Mouse (Mus musculus): Measurements from ENCODE around the gene LTO1.

LTO1 gene

DNA sequence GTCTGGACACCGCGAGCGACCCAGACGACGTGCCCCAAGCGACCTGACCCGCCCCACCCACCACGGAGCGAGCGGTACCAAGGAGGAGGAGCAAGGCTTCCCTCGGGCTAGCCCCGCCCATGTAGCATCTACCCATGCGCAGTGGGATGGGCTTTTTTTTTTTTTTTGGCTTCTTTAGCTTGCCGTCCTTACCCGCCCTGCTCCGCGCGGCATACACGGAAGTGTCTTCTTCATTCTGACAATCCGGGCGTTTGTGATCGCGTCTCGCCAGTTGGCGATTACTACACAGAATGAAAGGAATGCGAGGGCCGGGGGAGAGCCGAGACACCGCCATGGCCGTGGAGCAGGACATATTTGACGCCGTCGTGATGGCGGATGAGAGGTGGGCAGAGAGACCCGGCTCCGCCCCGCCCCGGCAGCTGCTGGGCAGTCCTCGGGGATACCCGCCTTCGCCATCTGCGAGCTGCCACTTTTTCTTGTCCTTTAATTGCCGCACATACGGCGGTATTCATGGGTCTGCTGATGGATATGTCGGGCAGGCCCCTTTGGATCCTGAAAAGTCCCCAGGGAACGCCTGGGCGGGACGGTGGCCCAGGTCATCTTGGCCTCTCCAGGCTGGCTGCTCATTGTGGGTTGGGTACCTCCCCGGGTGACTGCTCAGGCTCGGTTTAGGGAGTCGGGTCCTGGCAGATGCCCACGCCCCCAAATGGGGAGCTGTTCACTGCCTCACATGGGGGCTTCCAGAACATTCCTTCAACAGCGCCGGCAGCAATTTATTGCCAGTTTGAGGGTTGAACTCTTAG lies at the start of gene LTO1:
Gene LTO1, plus strand, starts transcription at position 153 of the 803 bp plus-strand sequence.
- in situ Hi-C loops (cut with MboI; ENCODE audit: low pct_unique_long_range_greater_than_20kb in 1 of 2, low sequenced_read_pairs in 2 of 2, unreplicated experiment in 1 of 2): no loop called here

DNA sequence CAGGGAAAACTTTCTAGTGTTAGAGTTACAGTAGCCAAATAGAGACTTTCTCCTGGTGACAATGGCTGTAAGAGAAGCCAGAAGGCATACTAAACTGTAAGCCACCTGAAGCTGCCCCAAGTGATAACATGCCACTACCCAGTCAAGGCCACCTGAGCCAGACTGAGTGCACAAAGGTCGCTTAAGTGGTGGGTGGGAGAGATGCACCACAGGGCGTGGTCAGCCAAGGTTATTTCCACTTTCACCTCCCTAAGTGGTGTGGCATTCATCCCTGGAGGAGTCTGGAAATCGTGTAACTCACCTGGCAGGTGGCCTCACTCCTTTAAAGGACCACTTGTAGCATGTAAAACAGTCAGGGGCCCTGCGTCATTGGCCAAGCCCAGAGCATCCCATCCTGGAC lies 47.7 kb upstream of the LTO1 start:
- in situ Hi-C loops (cut with MboI; ENCODE audit: low pct_unique_long_range_greater_than_20kb in 1 of 2, low sequenced_read_pairs in 2 of 2, unreplicated experiment in 1 of 2): no loop called here

DNA sequence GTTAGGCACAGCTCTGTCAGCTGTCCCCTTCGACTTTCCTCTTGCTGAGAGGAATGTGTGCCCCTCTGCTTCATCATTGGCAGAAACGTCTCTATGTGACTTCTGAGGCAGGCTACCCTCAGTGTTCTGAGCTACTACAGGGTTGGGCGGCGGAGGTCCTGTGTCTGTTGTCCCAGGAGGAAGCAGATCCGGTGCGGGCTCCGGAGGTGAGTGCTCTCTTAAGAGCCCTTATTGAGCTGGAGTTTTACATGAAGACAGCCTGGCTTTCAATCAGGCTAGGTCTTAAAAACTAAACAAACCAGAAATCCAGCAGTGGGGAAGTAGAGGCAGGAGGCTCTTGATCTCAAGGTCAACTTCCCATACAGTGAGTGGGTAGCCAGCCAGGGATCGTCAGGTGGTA lies 47.3 kb upstream of the LTO1 start:
- in situ Hi-C loops (cut with MboI; ENCODE audit: low pct_unique_long_range_greater_than_20kb in 1 of 2, low sequenced_read_pairs in 2 of 2, unreplicated experiment in 1 of 2): no loop called here

DNA sequence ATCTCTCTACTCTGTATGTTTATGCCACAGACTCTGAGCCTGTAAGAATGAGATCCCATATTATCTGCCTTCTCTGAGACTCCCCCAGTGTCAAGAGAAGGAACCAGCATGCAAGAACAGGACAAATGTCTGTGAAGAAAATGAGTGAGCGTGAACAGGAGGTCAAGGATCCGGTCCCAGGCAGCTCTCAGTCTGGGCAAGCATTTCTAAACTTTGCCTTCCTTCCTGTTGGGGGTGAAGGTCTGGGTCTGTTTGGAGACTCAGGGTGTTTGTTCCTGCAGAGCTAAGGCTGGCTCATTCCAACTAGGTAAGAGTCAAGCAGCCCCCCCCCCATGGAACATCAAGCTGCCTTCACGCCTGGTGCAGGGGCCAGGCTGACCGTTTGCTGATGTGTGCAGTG lies 42.5 kb upstream of the LTO1 start:
- in situ Hi-C loops (cut with MboI; ENCODE audit: low pct_unique_long_range_greater_than_20kb in 1 of 2, low sequenced_read_pairs in 2 of 2, unreplicated experiment in 1 of 2): no loop called here

DNA sequence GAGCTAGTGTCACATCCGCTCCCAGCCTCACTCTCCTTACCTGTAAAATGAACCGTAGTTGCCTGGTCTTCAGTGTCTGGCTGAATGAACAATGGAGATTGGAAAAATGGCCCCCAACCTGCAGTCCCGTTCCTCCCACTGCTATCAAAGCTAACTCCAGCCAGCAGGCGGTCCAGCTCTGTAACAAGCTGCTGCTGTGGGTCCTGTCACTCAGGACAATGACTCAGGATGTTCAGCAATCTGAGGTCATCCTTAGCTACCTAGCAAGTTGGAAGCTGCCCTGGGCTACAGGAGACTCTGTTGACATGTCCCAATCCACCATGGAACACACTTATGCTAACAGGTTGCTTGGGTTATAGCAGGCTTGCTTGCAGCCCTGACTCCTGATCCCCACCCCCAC lies 41.7 kb upstream of the LTO1 start:
- in situ Hi-C loops (cut with MboI; ENCODE audit: low pct_unique_long_range_greater_than_20kb in 1 of 2, low sequenced_read_pairs in 2 of 2, unreplicated experiment in 1 of 2): no loop called here

DNA sequence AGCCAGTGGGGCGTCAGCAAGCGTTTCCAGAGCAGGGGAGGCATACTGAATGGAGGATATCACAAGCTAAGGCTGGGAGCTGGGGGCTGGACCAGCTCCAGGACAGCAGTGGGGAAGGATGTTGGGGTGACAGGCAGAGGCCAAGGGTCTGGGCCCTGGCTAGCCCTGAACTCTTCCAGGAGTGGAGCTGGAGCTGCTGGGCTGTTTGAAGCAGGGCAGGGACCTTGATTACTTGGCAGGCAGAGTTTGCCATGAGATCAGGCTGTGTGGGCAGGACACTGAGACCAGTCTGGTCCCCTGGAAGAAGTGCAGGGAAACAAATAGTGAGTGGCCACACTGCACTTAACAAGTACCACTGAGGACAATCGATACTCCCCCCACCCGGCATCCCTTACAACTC lies 40.7 kb upstream of the LTO1 start:
- in situ Hi-C loops (cut with MboI; ENCODE audit: low pct_unique_long_range_greater_than_20kb in 1 of 2, low sequenced_read_pairs in 2 of 2, unreplicated experiment in 1 of 2): no loop called here

DNA sequence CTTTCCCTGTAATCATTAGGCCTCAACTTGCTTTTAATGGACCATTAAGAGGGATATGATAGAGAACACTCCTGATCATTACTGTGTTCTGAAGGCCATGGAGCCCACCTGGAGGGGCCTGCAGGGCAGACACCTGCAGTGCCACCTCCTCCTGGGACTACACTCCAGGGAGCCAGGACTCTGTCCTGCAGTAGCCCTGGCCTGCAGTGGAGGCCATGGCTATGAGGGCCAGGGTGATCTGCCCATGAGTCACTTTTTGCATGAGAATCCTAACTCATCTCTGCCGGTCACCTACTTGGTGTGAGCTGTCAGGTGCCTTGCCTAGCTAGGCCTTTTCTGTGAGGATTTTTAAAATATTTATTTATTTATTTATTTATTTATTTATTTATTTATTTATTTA lies 36.5 kb upstream of the LTO1 start:
- in situ Hi-C loops (cut with MboI; ENCODE audit: low pct_unique_long_range_greater_than_20kb in 1 of 2, low sequenced_read_pairs in 2 of 2, unreplicated experiment in 1 of 2): no loop called here

DNA sequence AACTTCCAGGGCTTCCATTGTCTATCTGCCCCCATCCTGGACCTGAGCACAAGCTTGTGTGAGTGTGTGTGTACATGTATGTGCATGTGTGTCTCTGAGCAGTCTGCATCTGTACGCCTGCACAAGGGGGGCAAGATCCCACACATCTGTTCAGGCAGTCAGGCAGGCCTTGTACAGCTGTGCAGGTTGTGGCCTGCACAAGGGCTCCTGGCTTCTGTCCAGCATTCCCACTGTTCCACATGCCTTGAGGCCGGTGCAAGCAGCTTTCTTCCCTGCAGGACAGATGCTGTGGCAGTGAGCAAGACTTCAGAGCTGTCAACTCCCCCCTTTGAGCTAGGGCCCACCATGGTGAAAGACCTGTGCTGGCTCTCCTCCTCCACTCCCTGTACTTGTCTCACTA lies 31.8 kb upstream of the LTO1 start:
- in situ Hi-C loops (cut with MboI; ENCODE audit: low pct_unique_long_range_greater_than_20kb in 1 of 2, low sequenced_read_pairs in 2 of 2, unreplicated experiment in 1 of 2): loop anchor here in 1 of 2 experiments (5.0 kb wide), 1 partner anchor 36 kb away; the partner anchor contains the start of gene Fgf4

DNA sequence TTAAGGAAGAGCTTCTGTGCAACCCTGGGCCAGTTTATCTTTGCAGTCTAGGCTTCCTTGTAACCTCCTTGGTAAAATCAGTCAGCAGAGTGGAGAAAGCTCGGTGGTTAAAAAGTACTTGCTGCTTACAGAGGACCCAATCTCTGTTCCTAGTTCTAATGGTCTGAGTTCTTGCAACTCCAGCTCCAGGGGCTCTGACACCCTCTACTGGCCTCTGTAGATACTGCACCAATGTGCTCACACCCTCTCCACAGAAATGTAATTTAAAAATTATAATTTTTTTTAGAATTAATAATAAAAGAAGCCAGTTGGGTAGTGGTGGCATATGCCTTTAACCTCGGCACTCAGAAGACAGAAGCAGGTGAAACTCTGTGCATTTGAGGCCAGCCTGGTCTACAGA lies 27.2 kb upstream of the LTO1 start:
- in situ Hi-C loops (cut with MboI; ENCODE audit: low pct_unique_long_range_greater_than_20kb in 1 of 2, low sequenced_read_pairs in 2 of 2, unreplicated experiment in 1 of 2): no loop called here

DNA sequence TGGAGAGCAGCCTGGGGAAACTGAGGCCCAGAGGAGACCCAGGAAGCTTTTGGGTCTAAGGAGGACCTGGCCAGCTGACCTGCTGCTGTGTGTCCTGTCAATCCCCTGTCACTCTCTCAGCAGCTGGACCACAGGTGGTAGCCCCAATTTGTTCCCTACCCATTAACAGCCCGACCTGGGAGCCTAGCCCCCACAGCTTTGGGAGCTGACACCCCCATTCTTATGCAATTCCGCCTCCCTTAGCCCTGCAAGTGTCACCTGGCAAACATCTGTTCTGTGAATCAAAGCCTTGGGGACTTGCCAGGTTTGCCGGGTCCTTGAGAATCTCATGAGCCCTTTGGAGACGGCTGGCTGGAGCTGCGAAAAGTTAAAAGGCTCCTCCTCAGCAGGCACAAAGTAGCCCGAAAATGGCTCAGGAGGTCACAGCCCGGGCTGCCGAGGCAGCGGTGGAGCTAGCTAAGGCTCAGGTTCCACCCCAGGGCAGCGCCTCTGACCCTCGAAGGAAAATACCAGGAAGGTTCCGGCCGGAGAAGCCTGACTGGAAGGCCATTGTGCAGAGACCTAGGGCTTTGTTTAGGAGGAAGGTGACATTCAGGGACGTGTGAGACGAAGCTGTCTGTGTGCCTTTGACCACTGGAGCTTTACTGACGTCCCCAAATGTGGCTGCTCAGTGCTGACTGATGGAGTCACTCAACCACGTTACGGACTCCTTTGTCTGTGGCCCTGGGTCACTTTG lies 26.2 kb upstream of the LTO1 start:
- in situ Hi-C loops (cut with MboI; ENCODE audit: low pct_unique_long_range_greater_than_20kb in 1 of 2, low sequenced_read_pairs in 2 of 2, unreplicated experiment in 1 of 2): no loop called here

DNA sequence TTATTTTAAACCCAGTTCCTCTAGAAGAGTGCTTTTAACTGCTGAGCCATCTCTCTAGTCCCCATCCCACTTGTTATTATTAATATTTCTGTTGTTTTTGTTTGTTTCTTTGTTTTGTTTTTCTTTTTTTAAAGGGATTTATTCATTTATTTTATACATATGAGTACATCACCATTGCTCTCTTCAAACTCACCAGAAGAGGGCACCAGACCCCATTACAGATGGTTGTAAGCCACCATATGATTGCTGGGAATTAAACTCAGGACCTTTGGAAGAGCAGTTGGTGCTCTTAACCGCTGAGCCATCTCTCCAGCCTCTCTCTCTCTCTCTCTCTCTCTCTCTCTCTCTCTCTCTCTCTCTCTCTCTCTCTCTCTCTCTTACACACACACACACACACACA lies 24.2 kb upstream of the LTO1 start:
- in situ Hi-C loops (cut with MboI; ENCODE audit: low pct_unique_long_range_greater_than_20kb in 1 of 2, low sequenced_read_pairs in 2 of 2, unreplicated experiment in 1 of 2): loop anchor here (5.0 kb wide), 1 partner anchor 98 kb away; no protein-coding TSS in a partner anchor

DNA sequence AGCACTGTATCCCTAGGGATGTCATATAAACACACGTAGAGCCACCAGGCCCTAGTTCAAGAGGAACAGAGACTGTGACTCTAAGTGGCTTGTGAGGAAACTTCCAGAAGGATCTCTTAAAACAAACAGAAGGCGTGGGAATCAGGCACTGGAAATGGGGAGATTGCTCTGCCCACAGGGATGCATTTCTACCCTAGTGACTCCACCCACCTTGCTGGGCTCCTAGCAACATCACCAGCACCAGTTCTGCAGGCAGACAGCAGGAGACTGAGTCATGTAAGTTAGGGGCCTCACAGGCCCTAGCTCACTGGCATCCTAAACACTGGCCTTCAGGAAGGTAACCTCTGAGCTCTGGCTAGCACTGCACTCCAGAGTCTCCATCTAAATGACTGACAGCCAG lies 23.0 kb upstream of the LTO1 start:
- in situ Hi-C loops (cut with MboI; ENCODE audit: low pct_unique_long_range_greater_than_20kb in 1 of 2, low sequenced_read_pairs in 2 of 2, unreplicated experiment in 1 of 2): loop anchor here (5.0 kb wide), 1 partner anchor 100 kb away; no protein-coding TSS in a partner anchor

DNA sequence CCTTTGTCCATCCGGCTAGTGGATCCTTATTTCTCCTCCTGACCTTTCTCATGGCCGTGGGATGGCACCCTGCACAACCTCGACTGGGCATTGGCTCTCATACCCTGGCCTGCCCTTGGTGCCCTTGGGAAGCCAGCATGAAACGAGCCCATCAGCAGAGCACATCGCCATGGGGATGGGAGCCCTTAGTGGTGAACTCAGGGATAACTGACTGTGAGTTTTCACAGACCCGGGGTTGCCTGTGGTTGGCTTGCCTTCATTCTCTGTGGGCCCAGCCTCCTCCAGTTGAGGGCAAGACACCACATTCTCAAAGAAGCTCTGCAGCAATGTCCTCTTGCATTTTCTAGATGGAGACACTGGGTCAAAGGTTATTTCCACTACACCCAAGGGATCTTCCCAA lies 22.6 kb upstream of the LTO1 start:
- in situ Hi-C loops (cut with MboI; ENCODE audit: low pct_unique_long_range_greater_than_20kb in 1 of 2, low sequenced_read_pairs in 2 of 2, unreplicated experiment in 1 of 2): loop anchor here (5.0 kb wide), 1 partner anchor 100 kb away; no protein-coding TSS in a partner anchor

DNA sequence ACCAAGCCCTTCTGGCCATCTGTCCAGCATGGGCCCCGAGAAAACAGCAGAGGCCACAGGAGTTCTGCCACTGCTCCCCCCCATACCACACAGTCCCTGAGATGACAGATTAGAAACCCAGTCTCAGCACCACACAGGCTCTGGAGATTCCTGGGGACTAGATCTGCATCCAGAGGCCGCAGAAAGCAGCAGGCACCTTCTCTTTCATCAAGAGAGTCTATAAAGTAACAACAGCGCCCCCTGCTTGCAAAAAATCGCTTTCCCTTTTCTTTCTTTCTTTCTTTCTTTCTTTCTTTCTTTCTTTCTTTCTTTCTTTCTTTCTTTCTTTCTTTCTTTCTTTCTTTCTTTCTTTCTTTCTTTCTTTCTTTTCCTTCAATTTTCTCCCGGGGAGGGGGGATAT lies 20.7 kb upstream of the LTO1 start:
- in situ Hi-C loops (cut with MboI; ENCODE audit: low pct_unique_long_range_greater_than_20kb in 1 of 2, low sequenced_read_pairs in 2 of 2, unreplicated experiment in 1 of 2): loop anchor here (5.0 kb wide), 1 partner anchor 102 kb away; no protein-coding TSS in a partner anchor

DNA sequence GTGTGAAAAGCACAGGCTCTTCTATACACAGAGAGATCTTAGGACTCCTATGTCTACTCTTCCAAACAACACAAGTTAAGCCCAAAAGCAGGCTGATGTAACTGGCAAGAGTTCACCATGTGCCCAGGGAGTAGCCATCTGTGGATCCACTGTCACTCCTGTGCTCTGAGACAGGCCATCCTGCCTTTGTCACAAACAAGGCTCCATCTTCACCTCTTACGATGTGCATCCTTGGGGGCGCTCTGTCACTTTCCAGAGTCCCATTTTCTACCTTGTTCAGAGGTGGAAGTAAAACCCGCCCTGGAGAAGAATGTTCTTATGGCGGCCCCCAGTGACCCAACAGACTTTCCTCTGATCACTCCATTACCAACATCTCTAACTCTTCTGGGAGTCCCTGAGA lies 20.2 kb upstream of the LTO1 start:
- in situ Hi-C loops (cut with MboI; ENCODE audit: low pct_unique_long_range_greater_than_20kb in 1 of 2, low sequenced_read_pairs in 2 of 2, unreplicated experiment in 1 of 2): loop anchor here (5.0 kb wide), 2 partner anchors 52 to 102 kb away; no protein-coding TSS in a partner anchor

DNA sequence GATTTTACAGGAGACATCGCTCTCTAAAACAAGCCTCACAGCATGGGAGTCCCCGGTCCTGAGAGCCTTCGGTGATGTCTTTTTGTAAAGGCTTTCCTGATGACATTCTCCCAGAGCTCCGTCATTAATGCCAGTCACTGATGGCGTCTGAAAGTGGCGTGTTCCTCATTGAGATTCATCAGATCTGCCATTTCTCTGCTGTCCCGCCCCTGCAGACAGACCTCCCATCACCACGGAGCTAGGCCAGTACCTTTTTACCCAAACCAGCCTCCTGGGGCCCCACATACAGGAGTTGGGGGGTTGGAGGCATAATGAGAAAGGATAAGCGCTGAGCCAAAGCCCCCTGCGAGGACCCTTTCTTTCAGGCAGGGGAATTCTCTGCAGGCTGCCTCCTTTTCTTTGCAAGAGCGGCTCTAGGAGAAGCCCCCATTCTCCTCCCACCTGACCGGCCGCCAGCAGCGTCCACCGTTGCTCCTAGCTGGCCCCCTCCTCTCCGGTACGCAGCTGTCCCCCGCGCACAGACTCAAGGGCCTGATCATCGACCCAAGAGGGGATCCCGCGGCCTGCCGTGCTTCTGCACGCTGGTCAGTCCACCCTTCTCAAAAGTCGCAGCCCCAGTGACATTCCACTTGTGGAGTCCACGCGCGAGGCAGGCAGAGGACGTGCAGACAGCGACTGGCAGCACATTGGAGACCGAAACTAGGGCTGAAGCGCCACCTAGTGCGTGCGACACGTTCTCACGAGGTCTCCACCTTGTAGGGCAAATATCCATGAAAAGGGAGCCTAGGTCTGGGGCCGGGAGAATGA lies 19.4 kb upstream of the LTO1 start:
- in situ Hi-C loops (cut with MboI; ENCODE audit: low pct_unique_long_range_greater_than_20kb in 1 of 2, low sequenced_read_pairs in 2 of 2, unreplicated experiment in 1 of 2): loop anchor here in 1 of 2 experiments (5.0 kb wide), 1 partner anchor 53 kb away; no protein-coding TSS in a partner anchor

DNA sequence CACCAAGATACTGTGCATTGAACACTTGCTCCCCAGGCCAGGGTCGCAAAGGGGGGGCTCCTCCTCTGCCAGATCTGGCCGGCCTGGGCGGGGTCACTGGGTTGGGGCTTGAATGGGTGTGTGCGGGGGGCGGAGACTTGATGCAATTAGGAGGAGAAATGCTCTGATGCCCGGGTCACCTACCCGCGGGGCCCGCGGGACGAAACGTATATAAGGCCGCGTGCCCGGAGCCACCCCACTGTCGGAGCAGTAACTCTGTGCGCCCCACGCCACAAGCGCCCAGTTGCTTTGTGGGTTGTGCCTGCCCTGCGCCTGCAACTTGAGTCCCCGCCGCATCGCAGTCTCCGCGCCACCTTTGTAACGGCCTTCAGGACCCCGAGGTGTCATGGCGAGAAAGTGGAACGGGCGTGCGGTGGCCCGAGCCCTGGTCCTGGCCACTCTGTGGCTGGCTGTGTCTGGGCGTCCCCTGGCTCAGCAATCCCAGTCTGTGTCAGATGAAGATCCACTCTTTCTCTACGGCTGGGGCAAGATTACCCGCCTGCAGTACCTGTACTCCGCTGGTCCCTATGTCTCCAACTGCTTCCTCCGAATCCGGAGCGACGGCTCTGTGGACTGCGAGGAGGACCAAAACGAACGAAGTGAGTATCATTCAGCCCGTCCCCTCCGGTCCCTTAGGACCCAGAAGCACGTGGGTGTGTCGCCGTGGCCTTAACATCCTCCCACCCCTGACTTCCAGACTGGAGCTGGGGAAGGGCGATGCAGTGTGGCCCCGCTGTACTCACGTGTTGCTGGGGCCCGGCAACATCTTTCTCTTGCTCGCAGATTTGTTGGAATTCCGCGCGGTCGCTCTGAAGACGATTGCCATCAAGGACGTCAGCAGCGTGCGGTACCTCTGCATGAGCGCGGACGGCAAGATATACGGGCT lies 18.3 kb upstream of the LTO1 start, which contains the start of gene Fgf15:
Gene Fgf15, plus strand, starts transcription at position 238 of the 925 bp plus-strand sequence.
- in situ Hi-C loops (cut with MboI; ENCODE audit: low pct_unique_long_range_greater_than_20kb in 1 of 2, low sequenced_read_pairs in 2 of 2, unreplicated experiment in 1 of 2): loop anchor here in 1 of 2 experiments (5.0 kb wide), 1 partner anchor 54 kb away; no protein-coding TSS in a partner anchor
